Mouse (Mus musculus): ENCODE measurements around the gene Scn3b. TPM values are rescaled to one million over a fixed set of nuclear protein-coding genes. Genes with fewer than 3 reads are reported as not detected.
A peak's percentile ranks its signal among the peaks of the same experiment; 100 is the strongest.

Scn3b gene
- total RNA-seq, 2 experiments from 2014 or later = not detected

DNA sequence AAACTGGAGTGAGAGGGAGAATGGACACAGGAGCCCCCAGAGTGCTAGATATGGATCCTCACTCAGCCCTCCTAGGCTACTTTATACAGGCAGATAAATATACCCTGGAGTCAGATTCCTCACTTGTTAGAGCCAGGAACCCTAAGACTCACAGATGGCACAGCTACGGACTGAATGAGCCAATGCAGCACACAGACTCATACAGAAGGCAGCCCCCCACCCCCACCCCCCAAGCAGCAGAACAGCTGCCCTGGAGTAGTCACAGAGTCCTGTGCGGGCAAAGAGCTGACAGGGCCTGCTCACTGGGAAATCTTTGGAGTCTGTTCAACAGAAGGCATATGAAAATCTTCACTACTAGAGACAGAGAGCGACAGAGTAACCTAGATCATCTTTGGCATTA, 38.3 kb downstream of the Scn3b start:
- no peak for ATAC-seq (replicated peaks; ENCODE audit: low FRiP score, poor library complexity, severe bottlenecking)

DNA sequence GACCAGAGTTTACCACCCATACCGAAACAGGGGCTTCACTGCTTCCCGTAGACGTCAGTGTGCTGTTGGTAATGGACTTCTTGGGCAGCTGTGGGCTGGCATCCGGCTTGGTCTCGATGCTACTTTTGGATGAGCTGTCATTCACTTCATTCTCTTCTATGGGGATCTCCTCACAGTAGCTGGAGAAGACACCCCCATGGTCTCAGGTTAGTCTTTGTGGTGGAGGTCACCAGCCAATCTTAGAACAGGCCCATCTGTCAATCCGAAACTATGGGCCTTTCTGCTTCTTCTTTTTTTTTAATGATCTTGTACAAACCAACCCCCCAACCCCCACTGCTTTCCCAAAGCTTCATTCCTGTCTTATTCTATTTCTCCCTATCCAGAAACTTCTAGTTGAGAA, 40.9 kb downstream of the Scn3b start:
- no peak for ATAC-seq (replicated peaks; ENCODE audit: low FRiP score, poor library complexity, severe bottlenecking)

GRCm38 (mm10) chr9:40311813-40312212, 42.8 kb downstream of the Scn3b start:
- ATAC-seq (replicated peaks; ENCODE audit: low FRiP score, poor library complexity, severe bottlenecking) = no peak

DNA sequence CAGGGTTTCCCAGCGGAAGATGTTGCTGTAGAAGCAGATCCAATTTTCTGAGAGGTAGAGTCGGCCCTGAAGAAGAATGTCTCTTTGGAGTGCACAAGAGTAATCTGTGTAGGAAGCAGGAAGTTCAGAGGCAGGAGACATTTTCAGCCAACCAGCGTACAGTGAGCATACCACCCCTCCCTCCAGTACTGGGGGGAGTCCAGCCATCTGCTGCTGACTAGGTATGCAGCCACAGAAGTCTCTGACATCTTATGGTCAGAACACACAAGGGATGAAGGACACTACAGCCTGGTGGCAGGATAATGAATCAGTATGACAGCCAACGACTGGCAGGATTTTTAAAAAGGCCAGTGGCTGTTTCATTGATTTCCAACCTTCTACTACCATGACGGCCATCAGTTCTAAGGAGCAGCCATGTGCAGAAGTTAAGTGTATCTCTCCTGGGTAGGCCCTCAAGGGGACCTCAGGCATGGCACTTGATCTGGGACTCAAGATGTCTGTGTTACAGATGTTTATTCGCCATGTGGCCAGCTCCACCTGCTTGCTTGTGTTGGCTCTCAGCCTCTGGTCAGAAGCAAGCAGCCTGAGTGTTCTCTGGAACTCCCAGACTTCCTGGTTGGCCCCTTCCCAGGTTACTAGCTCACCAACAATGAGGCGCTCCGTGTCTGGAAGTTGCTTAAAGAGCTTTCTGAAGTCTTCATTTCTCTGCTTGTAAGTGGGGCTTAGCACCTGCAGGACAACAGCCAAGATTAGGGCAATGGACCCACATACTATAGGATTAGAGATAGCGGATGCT, 48.0 kb downstream of the Scn3b start:
- ATAC-seq (replicated peaks; ENCODE audit: low FRiP score, poor library complexity, severe bottlenecking) = no peak

DNA sequence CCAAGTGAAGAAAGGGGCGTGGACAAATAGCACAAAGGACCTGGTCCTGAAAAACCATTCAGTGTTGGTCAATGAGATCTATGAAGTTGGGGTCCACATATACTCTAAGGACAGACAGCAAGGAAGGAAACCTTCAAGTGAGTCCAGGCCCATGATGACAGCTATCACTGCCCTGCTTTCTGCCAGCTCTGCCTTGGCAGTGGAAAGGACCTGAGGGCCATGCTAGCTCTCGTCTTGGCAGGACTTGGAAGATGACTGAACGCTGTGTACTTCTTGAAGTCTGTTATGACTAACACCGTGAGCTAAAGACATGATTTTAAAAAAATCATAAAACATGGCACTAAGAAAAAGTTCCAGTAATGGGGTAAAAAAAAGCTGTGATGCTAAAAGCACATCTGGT, 48.7 kb downstream of the Scn3b start:
- no peak for ATAC-seq (replicated peaks; ENCODE audit: low FRiP score, poor library complexity, severe bottlenecking)

- no peak for ATAC-seq (replicated peaks; ENCODE audit: low FRiP score, poor library complexity, severe bottlenecking)
These were observed 49.8 kb downstream of the Scn3b start for GRCm38 (mm10) chr9:40318771-40319170.

- ATAC-seq (replicated peaks; ENCODE audit: low FRiP score, poor library complexity, severe bottlenecking) = no peak
These were observed 51.4 kb downstream of the Scn3b start for GRCm38 (mm10) chr9:40320405-40320804.

GRCm38 (mm10) chr9:40320879-40321667, 52.1 kb downstream of the Scn3b start:
- ATAC-seq (replicated peaks; ENCODE audit: low FRiP score, poor library complexity, severe bottlenecking) = no peak

DNA sequence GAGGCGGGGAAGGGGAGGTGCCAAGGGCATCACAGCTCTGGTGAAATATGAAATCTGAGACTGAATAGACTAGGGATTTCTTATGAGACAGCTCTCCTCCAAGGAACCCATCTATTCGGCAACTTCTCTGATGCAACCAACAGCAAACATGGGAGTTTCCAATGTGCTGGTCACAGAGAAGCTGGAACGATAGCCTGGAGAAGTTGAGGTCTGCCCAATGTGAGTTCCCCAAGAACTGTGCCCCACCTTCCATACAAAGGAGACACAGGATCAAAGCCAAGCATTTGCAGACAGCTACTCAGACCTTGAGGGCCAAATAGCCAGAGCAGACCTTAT, 52.6 kb downstream of the Scn3b start:
- no peak for ATAC-seq (replicated peaks; ENCODE audit: low FRiP score, poor library complexity, severe bottlenecking)

- no peak for ATAC-seq (replicated peaks; ENCODE audit: low FRiP score, poor library complexity, severe bottlenecking)
These were observed 53.4 kb downstream of the Scn3b start for GRCm38 (mm10) chr9:40322372-40322771.

DNA sequence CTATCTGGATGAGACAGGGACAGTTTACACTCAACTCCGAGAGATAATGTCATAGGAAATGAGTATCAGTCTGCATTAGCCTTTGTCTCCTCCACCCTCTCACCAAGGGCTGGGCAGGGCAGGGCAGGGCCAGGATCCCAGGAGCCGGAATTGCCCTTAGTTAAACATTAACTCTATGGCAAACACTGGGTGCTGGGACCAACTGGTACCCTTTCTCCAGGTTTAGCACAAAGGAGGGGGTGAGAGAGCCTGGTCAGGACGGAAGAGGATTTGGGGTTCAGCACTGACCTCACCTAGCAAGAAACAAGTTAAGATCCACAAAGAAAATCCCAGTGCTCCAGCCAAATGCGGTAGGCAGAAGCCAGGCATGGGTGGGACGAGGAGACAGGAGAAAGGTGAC, 54.2 kb downstream of the Scn3b start:
- ATAC-seq (replicated peaks; ENCODE audit: low FRiP score, poor library complexity, severe bottlenecking) = no peak

- ATAC-seq (replicated peaks; ENCODE audit: low FRiP score, poor library complexity, severe bottlenecking) = no peak
These were observed 54.8 kb downstream of the Scn3b start for GRCm38 (mm10) chr9:40323773-40324172.

- no peak for ATAC-seq (replicated peaks; ENCODE audit: low FRiP score, poor library complexity, severe bottlenecking)
These were observed 55.3 kb downstream of the Scn3b start for GRCm38 (mm10) chr9:40324232-40324792.

DNA sequence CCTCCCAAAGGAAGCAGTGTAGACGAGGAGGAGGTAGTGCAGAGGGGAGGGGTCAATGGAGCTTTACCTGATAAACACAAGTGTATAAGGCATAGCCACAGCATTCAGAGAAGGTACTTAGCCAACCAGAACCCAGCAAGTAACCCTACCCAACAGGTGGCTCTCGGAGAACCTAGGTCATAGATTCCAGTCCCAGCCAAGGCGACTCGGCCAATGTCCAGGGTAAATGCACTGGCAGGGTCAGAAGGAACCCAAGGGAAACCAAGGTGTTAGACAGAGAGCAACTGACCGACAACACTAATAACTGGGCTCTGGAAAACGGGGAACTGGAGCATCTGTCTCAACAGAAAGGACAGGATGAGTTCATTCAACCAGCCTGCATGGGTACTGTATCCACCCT, 55.8 kb downstream of the Scn3b start:
- no peak for ATAC-seq (replicated peaks; ENCODE audit: low FRiP score, poor library complexity, severe bottlenecking)

DNA sequence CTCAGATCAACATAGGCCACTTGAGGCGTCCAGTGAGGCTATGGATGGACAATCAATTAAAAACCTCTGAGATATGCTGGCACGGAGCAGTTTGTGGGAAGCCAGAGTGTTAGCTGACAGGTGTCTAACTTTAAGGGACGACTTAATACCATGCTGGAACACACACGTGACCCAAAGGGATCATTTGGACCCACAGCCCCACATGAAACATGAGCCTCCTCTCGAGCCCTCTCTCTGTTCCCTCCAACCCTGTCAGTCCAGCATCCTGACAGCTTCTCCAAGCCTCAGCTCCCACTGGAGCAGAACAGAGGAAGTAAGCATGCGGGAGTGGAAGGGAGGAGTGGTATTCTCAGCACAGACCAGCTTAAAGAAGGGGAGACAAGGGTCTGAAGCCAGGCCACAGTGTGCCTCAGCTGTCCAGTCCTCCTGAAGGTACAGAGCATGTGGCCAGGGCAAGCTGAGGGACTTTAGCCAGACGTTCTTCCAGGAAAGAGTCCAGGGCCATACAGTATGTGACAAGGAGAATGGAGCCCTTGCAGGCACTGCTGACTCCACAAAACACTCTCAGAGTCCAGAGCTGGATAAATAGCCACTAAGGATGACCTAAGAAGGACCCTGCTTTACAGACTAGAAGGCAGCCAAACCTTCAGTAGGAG, 57.4 kb downstream of the Scn3b start:
- no peak for ATAC-seq (replicated peaks; ENCODE audit: low FRiP score, poor library complexity, severe bottlenecking)

- peak; percentile 74 for ATAC-seq (replicated peaks; ENCODE audit: low FRiP score, poor library complexity, severe bottlenecking)
These were observed 61.8 kb downstream of the Scn3b start for GRCm38 (mm10) chr9:40330609-40331382.

GRCm38 (mm10) chr9:40331411-40332286, 62.6 kb downstream of the Scn3b start:
- no peak for ATAC-seq (replicated peaks; ENCODE audit: low FRiP score, poor library complexity, severe bottlenecking)

- no peak for ATAC-seq (replicated peaks; ENCODE audit: low FRiP score, poor library complexity, severe bottlenecking)
These were observed 63.3 kb downstream of the Scn3b start for GRCm38 (mm10) chr9:40332326-40332725.

Measured in erythroblast, adult 5-6 weeks (primary cell).